Mouse (Mus musculus): Measurements from ENCODE around the gene Arfrp1. TPM values are rescaled to one million over a fixed set of nuclear protein-coding genes. Genes with fewer than 3 reads are reported as not detected.

Gene Arfrp1
- polyA plus RNA-seq, 1 experiment: 48.8 TPM

DNA sequence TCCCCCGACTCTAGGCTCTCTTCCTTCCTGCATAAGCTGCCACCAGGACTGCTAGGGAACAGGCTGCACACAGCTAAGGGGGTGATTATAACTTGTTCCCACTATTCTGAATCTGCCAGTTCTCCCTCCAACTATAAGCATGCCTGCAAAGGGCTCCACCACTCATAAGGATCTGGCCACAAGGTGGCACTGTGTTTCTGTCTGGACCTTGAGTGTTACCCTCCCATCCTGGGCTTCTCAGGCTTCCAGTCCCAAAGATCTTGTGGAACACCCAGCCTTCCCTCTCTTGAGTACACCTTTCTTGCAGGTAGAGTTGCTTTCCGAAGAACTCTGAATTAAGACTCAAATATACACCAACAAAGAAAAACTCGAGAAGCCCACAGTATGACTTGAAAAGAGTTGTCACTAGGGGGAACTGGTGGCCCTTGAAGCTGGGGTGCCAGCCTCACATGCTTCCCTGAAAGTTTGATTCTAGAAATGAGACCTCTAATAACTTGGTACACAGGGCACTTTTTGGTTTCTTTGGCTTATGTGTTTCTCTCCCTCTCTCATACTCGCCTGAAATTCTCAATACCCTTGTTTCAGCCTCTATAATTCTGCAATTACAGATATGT is 27.5 kb upstream of the Arfrp1 start:
- Histone ChIP-seq H3K79me2 (ENCODE audit: control insufficient read depth, insufficient read depth) (no peaks in the 10 kb centered on the region), H3K36me3 (ENCODE audit: control insufficient read depth, insufficient read depth) (no peaks in the 10 kb centered on the region), H3K27me3 (ENCODE audit: control insufficient read depth, insufficient read depth, insufficient read length) (no peaks in the 10 kb centered on the region), H3K4me2 (ENCODE audit: low read depth) (no peak overlapping the region), H3K4me3 (no peak overlapping the region), H3ac (ENCODE audit: control insufficient read depth, insufficient read length) (no peak overlapping the region)
- TF ChIP-seq MYOD1 (IDR thresholded peaks at IDR 0.05; ENCODE audit: control insufficient read depth in 1 of 3, insufficient read length in 2 of 3, low read depth in 2 of 3) (no peak), MYOG (IDR thresholded peaks at IDR 0.05; ENCODE audit: control insufficient read depth in 1 of 3, insufficient read depth in 1 of 3, insufficient read length in 2 of 3, low read depth in 2 of 3) (no peak), SRF (IDR thresholded peaks at IDR 0.05; ENCODE audit: control insufficient read depth, insufficient read length, low read depth) (no peak), USF1 (IDR thresholded peaks at IDR 0.05; ENCODE audit: low read depth) (no peak), REST (IDR thresholded peaks at IDR 0.05; ENCODE audit: insufficient read depth, insufficient read length) (no peak)

DNA sequence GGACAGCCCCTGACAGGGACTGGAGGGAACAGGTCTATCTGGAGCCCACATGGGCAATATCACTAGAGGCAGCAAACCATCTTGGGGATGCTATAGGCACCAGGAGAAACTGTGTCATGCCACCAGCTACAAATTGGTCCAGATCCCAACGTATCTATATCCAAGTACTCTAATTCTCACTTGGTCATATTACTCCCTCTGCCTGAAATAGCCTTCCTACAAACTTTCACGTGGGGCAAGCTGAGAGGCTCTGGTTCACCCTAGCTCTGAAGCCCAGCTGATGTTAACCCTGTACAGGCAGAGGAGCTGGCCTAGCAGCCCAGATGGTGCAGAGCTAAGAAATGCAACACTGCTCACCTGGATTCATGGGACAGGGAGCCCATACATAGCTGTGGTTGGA is 26.3 kb upstream of the Arfrp1 start:
- Histone ChIP-seq H3K36me3 (ENCODE audit: control insufficient read depth, insufficient read depth) (no peaks in the 10 kb centered on the region), H3K4me3 (no peak overlapping the region)
- TF ChIP-seq USF1 (IDR thresholded peaks at IDR 0.05; ENCODE audit: low read depth): no peak
- TF ChIP-seq TCF3 (IDR thresholded peaks at IDR 0.05; ENCODE audit: insufficient read length, low read depth): no peak
- no peak for TF ChIP-seq MYOD1 (IDR thresholded peaks at IDR 0.05; ENCODE audit: control insufficient read depth in 1 of 3, insufficient read length in 2 of 3, low read depth in 2 of 3)
- no peak for TF ChIP-seq CEBPB (IDR thresholded peaks at IDR 0.05; ENCODE audit: insufficient read depth, poor library complexity, severe bottlenecking)
- no peak for TF ChIP-seq TCF12 (IDR thresholded peaks at IDR 0.05; ENCODE audit: insufficient read depth, poor library complexity, severe bottlenecking)
- no peak for TF ChIP-seq POLR2AphosphoS2 (IDR thresholded peaks at IDR 0.05; ENCODE audit: insufficient read length, low read depth)
- TF ChIP-seq MYOG (IDR thresholded peaks at IDR 0.05; ENCODE audit: control insufficient read depth in 1 of 3, insufficient read depth in 1 of 3, insufficient read length in 2 of 3, low read depth in 2 of 3): no peak
- TF ChIP-seq E2F4 (IDR thresholded peaks at IDR 0.05; ENCODE audit: insufficient read depth): no peak
- TF ChIP-seq SRF (IDR thresholded peaks at IDR 0.05; ENCODE audit: control insufficient read depth, insufficient read length, low read depth): no peak
- TF ChIP-seq REST (IDR thresholded peaks at IDR 0.05; ENCODE audit: insufficient read depth, insufficient read length): no peak
- TF ChIP-seq POLR2A (IDR thresholded peaks at IDR 0.05; ENCODE audit: insufficient read length, low read depth): no peak
- TF ChIP-seq MAX (IDR thresholded peaks at IDR 0.05; ENCODE audit: low read depth): no peak

DNA sequence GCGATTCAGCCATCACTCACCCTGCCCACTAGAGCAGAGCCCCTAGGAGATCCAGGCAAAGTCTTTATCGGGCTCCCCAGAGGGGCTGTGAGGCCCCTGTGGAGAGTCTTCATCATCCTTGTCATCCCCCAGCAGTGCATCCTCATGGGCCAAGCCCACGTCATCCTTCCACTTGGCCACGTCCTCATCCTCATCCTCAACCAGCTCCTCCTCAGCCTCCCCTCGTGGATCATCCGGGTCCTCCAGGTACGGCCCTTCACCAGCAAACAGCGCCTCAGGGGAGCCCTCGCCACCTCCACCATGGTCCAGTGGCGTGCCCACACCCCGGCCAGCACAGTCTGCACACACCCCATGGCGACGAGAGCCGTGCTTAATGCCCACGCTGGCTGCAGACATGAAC is 25.8 kb upstream of the Arfrp1 start:
- TF ChIP-seq POLR2AphosphoS2 (IDR thresholded peaks at IDR 0.05; ENCODE audit: insufficient read length, low read depth) (peak; percentile 18), POLR2A (IDR thresholded peaks at IDR 0.05; ENCODE audit: insufficient read length, low read depth) (no peak), CEBPB (IDR thresholded peaks at IDR 0.05; ENCODE audit: insufficient read depth, poor library complexity, severe bottlenecking) (no peak), MYOG (IDR thresholded peaks at IDR 0.05; ENCODE audit: control insufficient read depth in 1 of 3, insufficient read depth in 1 of 3, insufficient read length in 2 of 3, low read depth in 2 of 3) (no peak), SRF (IDR thresholded peaks at IDR 0.05; ENCODE audit: control insufficient read depth, insufficient read length, low read depth) (no peak), MAX (IDR thresholded peaks at IDR 0.05; ENCODE audit: low read depth) (no peak), TCF12 (IDR thresholded peaks at IDR 0.05; ENCODE audit: insufficient read depth, poor library complexity, severe bottlenecking) (no peak)
- Histone ChIP-seq H3ac (ENCODE audit: control insufficient read depth, insufficient read length) (no peak overlapping the region), H3K36me3 (ENCODE audit: control insufficient read depth, insufficient read depth) (no peaks in the 10 kb centered on the region), H3K4me3 (no peak overlapping the region), H3K4me2 (ENCODE audit: low read depth) (no peak overlapping the region), H3K79me2 (ENCODE audit: control insufficient read depth, insufficient read depth) (no peaks in the 10 kb centered on the region), H3K27me3 (ENCODE audit: control insufficient read depth, insufficient read depth, insufficient read length) (no peaks in the 10 kb centered on the region)

More for the DNA sequence above, 26.3 kb upstream of the Arfrp1 start:
- no peaks in the 10 kb centered on the region for H3K79me2 ChIP-seq (ENCODE audit: control insufficient read depth, insufficient read depth)
- no peaks in the 10 kb centered on the region for H3K27me3 ChIP-seq (ENCODE audit: control insufficient read depth, insufficient read depth, insufficient read length)
- no peak overlapping the region for H3K4me2 ChIP-seq (ENCODE audit: low read depth)
- no peak overlapping the region for H3ac ChIP-seq (ENCODE audit: control insufficient read depth, insufficient read length)

DNA sequence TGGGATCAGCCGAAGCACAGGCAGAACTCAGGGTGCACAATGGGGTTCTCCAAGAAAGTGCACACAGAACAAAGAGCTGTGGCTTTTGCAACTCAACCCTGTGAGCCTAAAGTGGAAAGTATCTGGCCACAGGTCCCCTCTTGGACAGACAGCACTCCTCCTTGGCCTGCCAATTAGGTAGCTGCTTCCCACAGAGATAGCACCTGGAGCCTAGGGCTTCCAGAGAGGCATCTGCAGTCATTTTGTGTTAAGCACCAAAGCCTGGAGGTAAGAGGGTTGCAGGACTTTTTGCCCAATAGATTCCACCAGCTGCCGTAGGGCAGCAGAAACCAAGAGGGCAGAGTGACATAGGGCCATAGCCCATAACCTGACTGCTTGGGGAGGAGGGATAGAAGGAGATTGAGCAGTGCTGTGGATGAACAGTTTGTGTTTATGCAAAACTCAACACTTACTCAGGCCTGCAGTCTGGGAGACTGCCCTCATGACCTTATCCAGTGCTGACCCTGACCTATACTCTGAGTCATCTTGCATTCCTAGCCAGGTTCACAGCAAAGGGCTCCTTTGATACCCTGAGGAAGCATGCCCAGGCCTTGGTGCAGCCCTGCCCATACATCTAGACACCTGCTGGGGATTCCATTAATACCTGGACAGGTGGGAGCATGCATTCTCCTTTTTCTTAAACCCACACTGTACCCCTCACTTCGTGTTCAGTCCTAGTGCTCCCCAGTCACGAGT is 25.1 kb upstream of the Arfrp1 start:
- Histone ChIP-seq H3K36me3 (ENCODE audit: control insufficient read depth, insufficient read depth) (no peaks in the 10 kb centered on the region), H3K4me3 (no peak overlapping the region), H3ac (ENCODE audit: control insufficient read depth, insufficient read length) (no peak overlapping the region), H3K4me2 (ENCODE audit: low read depth) (no peak overlapping the region), H3K79me2 (ENCODE audit: control insufficient read depth, insufficient read depth) (no peaks in the 10 kb centered on the region), H3K27me3 (ENCODE audit: control insufficient read depth, insufficient read depth, insufficient read length) (no peaks in the 10 kb centered on the region)
- TF ChIP-seq MYOD1 (IDR thresholded peaks at IDR 0.05; ENCODE audit: control insufficient read depth in 1 of 3, insufficient read length in 2 of 3, low read depth in 2 of 3): no peak
- TF ChIP-seq MAX (IDR thresholded peaks at IDR 0.05; ENCODE audit: low read depth): no peak
- no peak for TF ChIP-seq CEBPB (IDR thresholded peaks at IDR 0.05; ENCODE audit: insufficient read depth, poor library complexity, severe bottlenecking)
- no peak for TF ChIP-seq MYOG (IDR thresholded peaks at IDR 0.05; ENCODE audit: control insufficient read depth in 1 of 3, insufficient read depth in 1 of 3, insufficient read length in 2 of 3, low read depth in 2 of 3)
- TF ChIP-seq POLR2A (IDR thresholded peaks at IDR 0.05; ENCODE audit: insufficient read length, low read depth): no peak
- no peak for TF ChIP-seq E2F4 (IDR thresholded peaks at IDR 0.05; ENCODE audit: insufficient read depth)
- TF ChIP-seq TCF3 (IDR thresholded peaks at IDR 0.05; ENCODE audit: insufficient read length, low read depth): no peak
- no peak for TF ChIP-seq TCF12 (IDR thresholded peaks at IDR 0.05; ENCODE audit: insufficient read depth, poor library complexity, severe bottlenecking)
- no peak for TF ChIP-seq REST (IDR thresholded peaks at IDR 0.05; ENCODE audit: insufficient read depth, insufficient read length)
- TF ChIP-seq POLR2AphosphoS2 (IDR thresholded peaks at IDR 0.05; ENCODE audit: insufficient read length, low read depth): no peak
- TF ChIP-seq USF1 (IDR thresholded peaks at IDR 0.05; ENCODE audit: low read depth): no peak
- TF ChIP-seq SRF (IDR thresholded peaks at IDR 0.05; ENCODE audit: control insufficient read depth, insufficient read length, low read depth): no peak
